Mouse (Mus musculus) midbrain, embryonic 13.5 days (tissue): ENCODE measurements around the gene Doc2b. TPM values are rescaled to one million over a fixed set of nuclear protein-coding genes. Genes with fewer than 3 reads are reported as not detected.

Experiments used
- ATAC-seq: fragments of 200-750 bp; cut with Nextera tagmentation; 2 replicates; pipeline ENCODE4 v1.8.0; 2017; ENCODE audit warnings: mild to moderate bottlenecking, moderate TSS enrichment, moderate library complexity
- H3K27ac ChIP-seq: fragments of 300-500 bp; sonication (generic); 2 replicates; pipeline ENCODE4 v1.5.1; 2015; ENCODE audit warnings: inconsistent platforms, mild to moderate bottlenecking, moderate library complexity
- H3K27me3 ChIP-seq: fragments of 300-500 bp; sonication (generic); 2 replicates; pipeline ENCODE4 v1.6.1; 2015; ENCODE audit warnings: mild to moderate bottlenecking, inconsistent platforms
- H3K36me3 ChIP-seq: fragments of 300-500 bp; sonication (generic); 2 replicates; pipeline ENCODE4 v1.6.1; 2015; ENCODE audit warnings: mild to moderate bottlenecking, inconsistent platforms
- H3K4me1 ChIP-seq: fragments of 300-500 bp; sonication (generic); replicated peaks from 2 replicates; pipeline ENCODE4 v1.6.1; 2015; ENCODE audit warnings: inconsistent platforms
- H3K4me2 ChIP-seq: fragments of 300-500 bp; sonication (generic); replicated peaks from 2 replicates; pipeline ENCODE4 v1.6.1; 2015; ENCODE audit warnings: moderate library complexity, mild to moderate bottlenecking, inconsistent platforms
- H3K4me3 ChIP-seq: fragments of 300-500 bp; sonication (generic); replicated peaks from 2 replicates; pipeline ENCODE4 v1.5.1; 2015; ENCODE audit warnings: mild to moderate bottlenecking, inconsistent platforms
- H3K9ac ChIP-seq: fragments of 300-500 bp; sonication (generic); replicated peaks from 2 replicates; pipeline ENCODE4 v1.6.1; 2015; ENCODE audit warnings: mild to moderate bottlenecking, inconsistent platforms
- H3K9me3 ChIP-seq: fragments of 300-500 bp; sonication (generic); 2 replicates; pipeline ENCODE4 v1.6.1; 2016; ENCODE audit warnings: mild to moderate bottlenecking, inconsistent platforms
- WGBS: fragments of 180-500 bp; shearing (Covaris S2); methylation state at CpG from one replicate; pipeline ENCODE4 v1.1.7; 2015; 5-methylcytosine and 5-hydroxymethylcytosine counted together
- polyA plus RNA-seq: library from polyadenylated mRNA; unstranded; fragments of >200 nt; fragmentation: Nextera tagmentation; extraction: Ambion mirVana; gene quantifications from 2 replicates; pipeline ENCODE4 v1.2.1, GENCODE M21; 2015

Gene Doc2b
- polyA plus RNA-seq, 1 experiment from 2014 or later, result 1.0 TPM

GRCm38 (mm10) chr11:75751082-75751481 is 44.8 kb downstream of the Doc2b start:
- no peak for ATAC-seq
- H3K4me3 ChIP-seq, result no peak overlapping the region
- no peak overlapping the region for H3K9ac ChIP-seq
- H3K27me3 ChIP-seq, result no peaks in the 10 kb centered on the region
- H3K4me2 ChIP-seq, result no peak overlapping the region
- H3K27ac ChIP-seq, result no peak overlapping the region
- H3K36me3 ChIP-seq, result peaks cover 11% of the 10 kb centered on the region
- H3K4me1 ChIP-seq, result peaks cover 52% of the 10 kb centered on the region
- WGBS, result 81% methylated on average over 4 of the region's 4 CpGs
- no peaks in the 10 kb centered on the region for H3K9me3 ChIP-seq

- no peak overlapping the region for H3K27ac ChIP-seq
- H3K4me3 ChIP-seq, result no peak overlapping the region
- H3K4me1 ChIP-seq, result peaks cover 52% of the 10 kb centered on the region
- 67% methylated on average over 1 of the region's 1 CpGs for WGBS
- ATAC-seq, result no peak
- no peaks in the 10 kb centered on the region for H3K9me3 ChIP-seq
- H3K27me3 ChIP-seq, result no peaks in the 10 kb centered on the region
- H3K4me2 ChIP-seq, result no peak overlapping the region
- peaks cover 7% of the 10 kb centered on the region; the same call in 1 of the 2 replicates for H3K36me3 ChIP-seq
- no peak overlapping the region for H3K9ac ChIP-seq
Observed at GRCm38 (mm10) chr11:75750537-75750936, 45.3 kb downstream of the Doc2b start.

- H3K27ac ChIP-seq, result no peak overlapping the region
- H3K4me3 ChIP-seq, result no peak overlapping the region
- peaks cover 12% of the 10 kb centered on the region; the same call in 1 of the 2 replicates for H3K36me3 ChIP-seq
- WGBS, result 94% methylated on average over 3 of the region's 3 CpGs
- no peak for ATAC-seq
- H3K4me1 ChIP-seq, result peaks cover 41% of the 10 kb centered on the region
- H3K9ac ChIP-seq, result no peak overlapping the region
- H3K9me3 ChIP-seq, result no peaks in the 10 kb centered on the region
- no peaks in the 10 kb centered on the region for H3K27me3 ChIP-seq
- no peak overlapping the region for H3K4me2 ChIP-seq
Observed at GRCm38 (mm10) chr11:75744761-75745160, 51.1 kb downstream of the Doc2b start.

- Histone ChIP-seq H3K9ac (no peak overlapping the region), H3K27ac (no peak overlapping the region), H3K27me3 (no peaks in the 10 kb centered on the region), H3K4me3 (no peak overlapping the region), H3K4me1 (peaks cover 31% of the 10 kb centered on the region), H3K9me3 (no peaks in the 10 kb centered on the region), H3K36me3 (peaks cover 17% of the 10 kb centered on the region), H3K4me2 (no peak overlapping the region)
- 93% methylated on average over 3 of the region's 3 CpGs for WGBS
- ATAC-seq, result no peak
Observed at GRCm38 (mm10) chr11:75741615-75742014, 54.2 kb downstream of the Doc2b start.

- H3K4me2 ChIP-seq, result no peak overlapping the region
- peaks cover 43% of the 10 kb centered on the region for H3K4me1 ChIP-seq
- no peak overlapping the region for H3K9ac ChIP-seq
- H3K9me3 ChIP-seq, result no peaks in the 10 kb centered on the region
- no peaks in the 10 kb centered on the region for H3K27me3 ChIP-seq
- peaks cover 17% of the 10 kb centered on the region for H3K36me3 ChIP-seq
- 86% methylated on average over 3 of the region's 3 CpGs for WGBS
- no peak overlapping the region for H3K4me3 ChIP-seq
- no peak for ATAC-seq
- no peak overlapping the region for H3K27ac ChIP-seq
Observed at GRCm38 (mm10) chr11:75740204-75740603, 55.6 kb downstream of the Doc2b start.

- Histone ChIP-seq H3K9ac (no peak overlapping the region), H3K4me1 (peaks cover 51% of the 10 kb centered on the region), H3K4me2 (no peak overlapping the region), H3K27ac (no peak overlapping the region), H3K9me3 (no peaks in the 10 kb centered on the region), H3K36me3 (peaks cover 11% of the 10 kb centered on the region), H3K4me3 (no peak overlapping the region), H3K27me3 (no peaks in the 10 kb centered on the region)
- ATAC-seq, result no peak
- WGBS, result 95% methylated on average over 7 of the region's 7 CpGs
Observed at GRCm38 (mm10) chr11:75738477-75738821, 57.4 kb downstream of the Doc2b start.

GRCm38 (mm10) chr11:75737806-75738476 is 57.9 kb downstream of the Doc2b start:
- Histone ChIP-seq H3K4me3 (no peak overlapping the region), H3K9ac (no peak overlapping the region), H3K4me1 (peaks cover 51% of the 10 kb centered on the region), H3K27ac (no peak overlapping the region), H3K9me3 (no peaks in the 10 kb centered on the region), H3K36me3 (peaks cover 10% of the 10 kb centered on the region), H3K27me3 (no peaks in the 10 kb centered on the region), H3K4me2 (peak overlapping the region; percentile 11; the same call in 1 of the 2 replicates)
- WGBS, result 87% methylated on average over 2 of the region's 2 CpGs
- ATAC-seq, result no peak

GRCm38 (mm10) chr11:75736978-75737377 is 58.9 kb downstream of the Doc2b start:
- ATAC-seq, result no peak
- Histone ChIP-seq H3K9me3 (no peaks in the 10 kb centered on the region), H3K4me2 (peak overlapping the region; percentile 41), H3K27ac (no peak overlapping the region), H3K27me3 (no peaks in the 10 kb centered on the region), H3K4me3 (peak overlapping the region; percentile 22), H3K4me1 (peaks cover 54% of the 10 kb centered on the region), H3K9ac (peak overlapping the region; percentile 32; the same call in 1 of the 2 replicates), H3K36me3 (peaks cover 8% of the 10 kb centered on the region)
- WGBS, result 76% methylated on average over 3 of the region's 3 CpGs

- WGBS, result 89% methylated on average over 5 of the region's 5 CpGs
- peaks cover 48% of the 10 kb centered on the region for H3K4me1 ChIP-seq
- H3K27me3 ChIP-seq, result no peaks in the 10 kb centered on the region
- peaks cover 8% of the 10 kb centered on the region for H3K36me3 ChIP-seq
- peak overlapping the region; percentile 69 for H3K4me3 ChIP-seq
- H3K9me3 ChIP-seq, result no peaks in the 10 kb centered on the region
- peak overlapping the region; percentile 98 for H3K9ac ChIP-seq
- ATAC-seq, result no peak
- H3K4me2 ChIP-seq, result peak overlapping the region; percentile 88
- no peak overlapping the region for H3K27ac ChIP-seq
Observed at GRCm38 (mm10) chr11:75735462-75736252, 60.2 kb downstream of the Doc2b start.

GRCm38 (mm10) chr11:75733227-75733940 is 62.5 kb downstream of the Doc2b start:
- ATAC-seq, result peak; percentile 68
- peak overlapping the region; percentile 100 for H3K27ac ChIP-seq
- H3K4me1 ChIP-seq, result peaks cover 46% of the 10 kb centered on the region
- no peaks in the 10 kb centered on the region for H3K9me3 ChIP-seq
- WGBS, result under 1% methylated on average over 48 of the region's 52 CpGs
- peak overlapping the region; percentile 88 for H3K4me2 ChIP-seq
- H3K36me3 ChIP-seq, result no peaks in the 10 kb centered on the region
- peak overlapping the region; percentile 69 for H3K4me3 ChIP-seq
- H3K9ac ChIP-seq, result peak overlapping the region; percentile 98
- no peaks in the 10 kb centered on the region for H3K27me3 ChIP-seq

- H3K9ac ChIP-seq, result peak within 1 kb of the TSS; percentile 98
- peak; percentile 94 for ATAC-seq
- no peaks in the 10 kb centered on the region for H3K36me3 ChIP-seq
- H3K4me1 ChIP-seq, result peaks cover 39% of the 10 kb centered on the region
- no peaks in the 10 kb centered on the region for H3K27me3 ChIP-seq
- peak within 1 kb of the TSS; percentile 88 for H3K4me2 ChIP-seq
- H3K9me3 ChIP-seq, result no peaks in the 10 kb centered on the region
- under 1% methylated on average over 71 of the region's 76 CpGs for WGBS
- H3K4me3 ChIP-seq, result peak within 1 kb of the TSS; percentile 69
- H3K27ac ChIP-seq, result peak within 1 kb of the TSS; percentile 100
Observed at GRCm38 (mm10) chr11:75732434-75733226, 63.2 kb downstream of the Doc2b start, which contains the start of gene Ywhae. Ywhae (plus strand) TSS chr11:75732869.
